Mouse (Mus musculus) thymus, postnatal 0 days (tissue): ENCODE data around the gene Abi1. TPM values are rescaled to one million over a fixed set of nuclear protein-coding genes. Genes with fewer than 3 reads are reported as not detected.
A peak's percentile ranks its signal among the peaks of the same experiment; 100 is the strongest.
"Not testable (repeated sequence)": the region's sequence is repeated elsewhere in the genome, so short reads cannot be mapped to it uniquely, and the experiment has no call there.

Experiments used
- DNase-seq: peaks from one replicate; pipeline ENCODE4 v3.0.0-alpha.2; 2015; ENCODE audit warnings: low spot score
- polyA plus RNA-seq: library from polyadenylated mRNA; unstranded; fragments of >200 nt; fragmentation: Nextera tagmentation; extraction: Ambion mirVana; gene quantifications from 2 replicates; pipeline ENCODE4 v1.2.1, GENCODE M21; 2015

Abi1 gene
- polyA plus RNA-seq = 70.7 and 79.9 TPM in 2 replicates

- DNase-seq = peak; percentile 98
Observed at GRCm38 (mm10) chr2:23040001-23040646, at the start of gene Abi1. Gene Abi1 (minus strand): TSS chr2:23040241.

- no peak for DNase-seq
Observed at GRCm38 (mm10) chr2:23084540-23084939, 44.5 kb upstream of the Abi1 start.

GRCm38 (mm10) chr2:23078588-23078987, 38.5 kb upstream of the Abi1 start:
- no peak for DNase-seq

- no peak for DNase-seq
Observed at GRCm38 (mm10) chr2:23077693-23078092, 37.7 kb upstream of the Abi1 start.

- no peak for DNase-seq
Observed at GRCm38 (mm10) chr2:23076783-23077182, 36.7 kb upstream of the Abi1 start.

GRCm38 (mm10) chr2:23075846-23076245, 35.8 kb upstream of the Abi1 start:
- no peak for DNase-seq

GRCm38 (mm10) chr2:23071406-23071805, 31.4 kb upstream of the Abi1 start:
- no peak for DNase-seq

GRCm38 (mm10) chr2:23070491-23070890, 30.4 kb upstream of the Abi1 start:
- DNase-seq = no peak

- peak; percentile 93 for DNase-seq
Observed at GRCm38 (mm10) chr2:23068894-23069744, 29.1 kb upstream of the Abi1 start.

GRCm38 (mm10) chr2:23068370-23068737, 28.3 kb upstream of the Abi1 start:
- no peak for DNase-seq

- peak; percentile 98 for DNase-seq
Observed at GRCm38 (mm10) chr2:23067552-23068369, 27.7 kb upstream of the Abi1 start, which contains the start of gene Acbd5. Gene Acbd5 (plus strand): TSS chr2:23068167.

GRCm38 (mm10) chr2:23052523-23052922, 12.5 kb upstream of the Abi1 start:
- no peak for DNase-seq

- DNase-seq = no peak
Observed at GRCm38 (mm10) chr2:23051890-23052289, 11.8 kb upstream of the Abi1 start.

- no peak for DNase-seq
Observed at GRCm38 (mm10) chr2:23048006-23048405, 8.0 kb upstream of the Abi1 start.

- no peak for DNase-seq
Observed at GRCm38 (mm10) chr2:23045703-23046102, 5.7 kb upstream of the Abi1 start.

- DNase-seq = no peak
Observed at GRCm38 (mm10) chr2:23042189-23042588, 2.1 kb upstream of the Abi1 start.

- peak; percentile 87 for DNase-seq
Observed at GRCm38 (mm10) chr2:23041457-23041856, 1.4 kb upstream of the Abi1 start.

GRCm38 (mm10) chr2:23040690-23041089, 649 bp upstream of the Abi1 start:
- not testable (repeated sequence) for DNase-seq

GRCm38 (mm10) chr2:23039082-23040000, 700 bp downstream of the Abi1 start:
- DNase-seq = no peak

GRCm38 (mm10) chr2:23035467-23035866, 4.6 kb downstream of the Abi1 start:
- no peak for DNase-seq
